Mouse (Mus musculus) cerebellum, postnatal 25 days (tissue): Measurements from ENCODE around the gene Ptgds.

Experiments
- DNase-seq, 2 experiments: peaks; one replicate each; pipeline ENCODE4 v3.0.0; 2021; ENCODE audit warnings: mixed read lengths in 2 of 2

Gene Ptgds

DNA sequence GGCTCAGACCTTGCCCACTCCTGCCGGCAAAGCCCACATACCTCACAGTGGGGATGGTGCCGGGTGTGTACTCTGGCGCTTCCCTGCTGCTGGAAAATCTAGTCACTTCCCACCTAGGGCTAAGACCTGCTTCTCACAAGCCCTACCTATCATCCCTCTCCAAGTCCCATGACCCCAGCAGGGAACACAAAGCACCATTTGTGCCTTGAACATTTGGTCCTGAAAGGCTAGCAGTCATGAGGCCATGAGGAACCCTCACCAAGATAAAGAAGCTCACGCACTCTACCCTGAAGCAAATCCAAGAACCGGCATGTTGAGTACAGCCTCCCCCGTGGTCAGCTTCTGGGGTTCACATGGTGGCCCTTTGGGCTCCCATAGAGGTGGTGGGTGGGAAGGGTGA, at the start of gene Ptgds:
Gene Ptgds, minus strand, starts transcription at position 78 of the 400 bp plus-strand sequence.
- peak in 1 of 2 experiments; percentile 33 for DNase-seq

DNA sequence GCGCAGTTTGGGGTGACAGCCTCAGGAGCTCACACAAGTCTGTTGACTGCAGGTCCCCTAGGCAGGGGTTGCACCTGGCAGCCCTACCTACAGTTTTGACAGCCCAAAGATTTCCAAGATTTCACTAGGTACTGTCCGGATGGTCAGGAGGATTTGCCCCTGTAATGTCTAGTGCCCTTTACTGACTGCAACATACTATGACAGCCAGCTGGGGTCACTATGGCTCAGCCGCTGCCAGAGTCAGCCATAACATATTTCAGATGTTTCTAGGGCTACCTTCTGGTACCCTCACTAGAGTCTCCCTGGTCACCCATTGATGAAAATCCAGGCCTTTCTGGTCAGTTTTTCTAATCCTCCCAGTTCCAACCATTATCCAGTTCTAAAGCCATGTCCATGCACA, 40.1 kb upstream of the Ptgds start:
- no peak for DNase-seq

DNA sequence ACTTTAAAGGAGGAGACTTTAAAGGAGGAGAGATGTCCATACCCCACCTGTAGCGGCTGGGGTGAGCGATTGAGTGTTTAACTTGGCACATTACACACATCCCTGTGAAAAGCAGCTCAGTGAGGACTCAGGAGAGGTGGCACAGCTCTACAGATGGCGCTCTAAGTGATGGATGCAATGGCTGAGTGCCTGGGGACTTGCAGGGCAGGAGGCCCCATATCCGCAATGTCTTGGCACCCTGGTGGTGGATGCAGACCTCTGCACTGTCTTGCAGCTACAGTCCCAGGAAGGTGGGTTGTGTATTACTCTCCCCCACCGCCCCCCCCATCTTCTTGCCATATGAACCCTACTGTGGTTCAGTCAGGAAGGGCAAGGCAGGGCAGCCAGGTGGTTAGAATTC, 37.1 kb upstream of the Ptgds start:
- peak in 1 of 2 experiments; percentile 45 for DNase-seq

DNA sequence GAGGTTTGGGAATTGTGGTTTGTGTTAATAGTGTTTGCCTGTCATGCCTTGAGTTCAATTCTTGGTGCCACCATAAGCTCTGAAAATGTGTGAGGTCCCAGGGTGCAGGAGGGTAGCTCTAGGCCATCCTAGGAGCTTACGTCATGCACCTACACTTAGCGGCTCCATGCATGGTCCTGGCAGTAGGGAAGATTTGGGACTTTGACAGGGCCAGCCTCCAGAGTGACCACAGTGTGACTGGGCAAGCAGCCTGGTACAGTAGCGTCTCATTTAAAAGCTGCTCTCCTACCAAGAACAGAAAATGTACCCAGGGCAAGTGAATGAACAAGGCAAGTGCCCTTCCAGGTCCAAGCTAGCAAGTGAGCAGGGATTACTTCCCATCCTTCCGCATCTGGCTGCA, 36.0 kb upstream of the Ptgds start:
- peak; percentile 61 for DNase-seq

DNA sequence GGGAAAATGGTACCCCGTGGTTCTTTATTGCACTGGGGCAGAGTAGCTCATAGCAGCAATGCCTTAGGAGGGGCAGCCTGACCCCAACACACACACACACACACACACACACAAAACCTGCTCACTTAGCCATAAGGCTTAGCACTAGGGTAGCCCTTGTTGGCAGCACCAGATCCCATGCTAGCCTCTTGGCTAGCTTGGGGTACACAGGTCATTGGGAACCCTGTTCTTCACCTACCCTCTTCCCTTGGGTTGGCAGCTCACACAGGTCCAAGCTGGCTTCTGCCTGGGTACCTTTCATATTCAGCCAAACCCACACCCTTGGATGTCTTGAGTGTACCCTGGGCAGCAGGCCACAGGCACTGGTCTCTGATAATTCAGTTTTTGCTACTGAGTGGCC, 35.2 kb upstream of the Ptgds start:
- peak in 1 of 2 experiments; percentile 19 for DNase-seq

DNA sequence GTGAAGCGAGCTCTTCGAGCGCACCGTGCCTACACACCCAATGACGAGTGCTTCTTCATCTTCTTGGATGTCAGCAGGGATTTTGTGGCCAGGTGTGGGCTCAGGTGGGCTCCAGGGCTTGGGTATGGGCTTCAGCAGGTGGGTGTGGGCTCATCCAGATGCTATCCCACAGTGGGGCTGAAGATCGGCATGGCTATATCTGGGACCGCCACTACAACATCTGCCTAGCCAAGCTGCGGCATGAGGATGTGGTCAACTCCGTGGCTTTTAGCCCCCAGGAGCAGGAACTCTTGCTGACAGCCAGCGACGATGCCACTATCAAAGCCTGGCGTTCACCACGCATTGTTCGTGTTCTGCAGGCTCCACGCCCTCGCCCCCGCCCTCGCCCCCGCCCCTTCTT, 34.7 kb upstream of the Ptgds start:
- DNase-seq = no peak

DNA sequence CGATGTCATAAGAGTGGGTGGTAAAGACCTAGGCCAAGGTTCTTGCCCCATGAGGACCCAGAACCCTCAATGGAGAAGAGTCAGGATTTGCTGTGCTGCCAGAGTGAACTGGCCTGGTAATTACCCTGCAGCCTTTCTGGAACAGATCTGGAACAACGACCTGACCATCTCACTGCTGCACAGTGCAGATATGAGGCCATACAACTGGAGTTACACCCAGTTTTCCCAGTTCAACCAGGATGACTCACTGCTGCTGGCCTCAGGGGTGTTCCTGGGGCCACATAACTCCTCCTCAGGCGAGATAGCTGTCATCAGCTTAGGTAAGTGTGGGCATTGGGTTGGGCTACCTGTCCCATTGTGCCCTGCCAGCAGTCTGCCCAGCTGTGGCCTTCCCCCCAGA, 32.9 kb upstream of the Ptgds start:
- DNase-seq = no peak

DNA sequence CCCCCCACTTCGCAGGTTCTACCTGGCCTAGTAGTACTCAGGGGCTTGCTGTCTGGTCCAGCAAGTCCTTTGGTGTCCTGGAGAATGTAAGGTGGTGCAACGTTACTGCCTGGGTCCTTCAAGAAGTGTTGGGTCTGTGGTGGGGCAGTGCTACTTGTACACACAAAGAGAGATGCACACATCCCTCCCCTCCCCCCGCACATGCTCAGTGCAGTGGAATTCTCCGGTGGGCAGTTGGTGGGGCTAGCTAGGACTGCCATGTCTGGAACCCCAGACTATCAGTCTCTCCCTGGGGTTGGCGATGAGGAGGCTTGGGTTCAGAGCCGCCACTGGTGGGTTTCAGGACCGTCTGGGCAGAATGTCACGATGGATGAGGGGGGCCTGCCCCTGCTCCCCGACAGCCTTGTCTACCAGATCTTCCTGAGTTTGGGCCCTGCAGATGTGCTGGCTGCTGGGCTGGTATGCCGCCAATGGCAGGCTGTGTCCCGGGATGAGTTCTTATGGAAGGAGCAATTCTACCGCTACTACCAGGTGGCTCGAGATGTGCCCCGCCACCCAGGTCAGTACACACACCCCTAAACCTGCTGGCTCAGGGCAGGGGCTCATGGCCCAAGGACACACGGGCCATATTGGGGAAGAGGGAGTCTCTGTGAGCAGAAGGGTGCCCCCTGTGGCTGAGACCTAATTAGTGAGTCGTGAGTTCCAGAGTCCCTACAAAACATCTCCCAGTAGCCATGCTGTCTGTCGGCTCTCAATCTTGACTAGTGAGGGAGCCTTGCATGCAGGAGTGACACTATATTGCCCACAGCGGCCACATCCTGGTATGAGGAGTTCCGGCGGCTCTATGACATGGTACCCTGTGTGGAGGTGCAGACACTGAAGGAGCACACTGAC, 32.0 kb upstream of the Ptgds start, which contains the start of gene C8g:
Gene C8g, minus strand, starts transcription at position 127 of the 894 bp plus-strand sequence.
- peak; percentile 42 to 66 for DNase-seq

DNA sequence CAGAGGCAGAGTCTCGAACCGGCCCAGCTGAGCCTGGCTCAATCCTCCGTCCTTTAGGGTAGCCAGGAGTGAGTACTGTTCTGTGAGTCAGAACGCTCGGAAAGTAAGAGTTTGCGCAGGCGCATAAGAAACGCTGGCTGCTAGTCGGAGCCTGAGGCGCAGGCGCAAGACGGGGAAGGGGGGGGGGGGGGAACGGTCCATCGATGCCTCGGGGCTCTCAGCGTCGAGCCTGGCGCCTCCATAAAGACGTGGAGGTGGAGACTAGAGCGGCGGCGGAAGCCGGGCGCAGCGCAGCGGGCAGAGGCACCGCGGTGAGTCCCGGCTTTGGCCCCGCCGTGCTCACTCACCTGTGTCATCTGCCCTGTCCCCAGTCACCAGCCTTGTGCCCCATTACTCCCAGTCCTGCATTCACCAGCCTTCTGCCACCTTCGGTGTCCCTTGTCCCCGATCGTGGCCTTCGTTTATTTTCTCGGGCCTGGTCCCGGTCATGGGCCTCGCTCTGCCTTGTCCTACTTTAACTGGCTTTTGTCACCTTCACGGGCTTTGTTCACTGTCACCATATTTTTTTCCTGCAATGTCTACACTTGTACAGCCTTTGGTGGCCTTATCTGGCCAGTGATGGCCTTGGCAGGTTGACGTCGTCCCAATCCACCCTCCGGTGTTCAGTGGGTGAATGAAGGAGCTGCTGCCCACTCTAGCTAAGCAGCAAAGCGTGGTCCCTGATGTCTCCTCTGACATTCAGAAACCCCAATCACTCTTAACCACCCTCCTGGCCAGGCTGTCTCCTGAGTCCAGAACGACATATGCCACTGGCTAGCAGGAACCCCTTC, 30.9 kb upstream of the Ptgds start, which contains the start of gene Fbxw5:
Gene Fbxw5, plus strand, starts transcription at position 175 of the 830 bp plus-strand sequence.
- peak; percentile 90 to 91 for DNase-seq

DNA sequence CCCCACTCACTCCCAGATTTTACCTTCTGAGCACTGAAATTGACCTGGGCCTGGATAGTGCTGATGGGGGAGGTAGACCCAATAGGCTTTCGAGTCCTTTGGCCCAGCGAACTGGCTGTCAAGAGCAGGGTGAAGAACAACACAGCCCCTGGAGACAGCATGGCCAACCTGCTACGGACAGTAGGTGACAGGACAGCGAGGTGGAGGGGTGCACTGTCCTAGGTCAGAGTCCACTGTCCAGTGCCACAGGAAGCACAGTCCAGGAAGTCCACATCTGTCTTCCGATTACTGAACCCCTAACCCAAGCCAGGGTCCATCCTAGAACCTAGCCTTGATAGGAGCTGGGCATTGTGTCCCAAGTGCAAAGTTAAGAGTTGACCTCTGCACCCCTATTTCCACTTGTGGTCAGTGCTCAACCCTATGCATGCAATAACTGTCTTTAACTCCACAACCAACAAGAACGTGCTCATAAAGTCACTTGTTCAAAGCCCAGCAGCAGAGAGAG, 30.3 kb upstream of the Ptgds start:
- DNase-seq = peak; percentile 29 to 38

DNA sequence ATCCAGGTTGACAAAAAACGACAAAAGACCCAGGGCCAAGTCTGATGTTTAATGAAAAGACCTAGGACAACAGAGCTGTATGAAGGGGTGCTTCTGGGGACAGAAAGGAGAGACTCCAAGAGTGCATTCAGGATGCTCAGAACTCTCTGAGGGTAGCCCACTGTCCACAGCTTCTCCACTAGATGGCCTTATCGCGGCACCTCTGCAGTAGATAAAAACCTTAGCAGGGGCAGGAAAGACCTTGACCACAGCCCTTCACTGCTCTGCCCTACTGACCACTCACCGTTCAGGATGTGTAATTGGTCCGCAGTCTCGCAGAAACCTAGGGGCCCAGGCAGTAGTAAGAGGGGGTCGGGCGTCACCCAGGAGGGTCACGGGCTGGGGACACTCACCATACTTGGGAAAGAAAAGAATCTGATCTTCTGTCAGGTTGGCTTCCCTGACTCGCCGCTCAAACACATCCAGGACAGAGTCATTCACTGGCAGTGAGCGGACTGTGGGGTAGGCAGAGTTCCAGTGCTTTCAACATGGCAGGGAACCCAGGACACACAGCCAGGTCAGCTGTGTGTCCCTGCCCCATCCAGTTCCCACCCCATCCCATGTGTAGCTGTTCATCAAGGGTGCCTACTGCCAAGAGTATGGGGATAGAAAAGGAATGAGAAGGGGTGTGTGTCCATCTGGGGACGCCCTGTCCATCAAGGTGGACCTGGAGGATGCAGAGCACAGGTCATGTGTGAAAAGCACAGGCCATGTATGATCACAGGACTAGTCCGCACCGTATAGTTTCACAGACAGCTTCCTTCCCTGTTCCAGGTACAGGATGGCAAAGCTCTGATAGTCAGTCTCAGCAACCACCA, 29.0 kb upstream of the Ptgds start:
- DNase-seq = peak in 1 of 2 experiments; percentile 12

DNA sequence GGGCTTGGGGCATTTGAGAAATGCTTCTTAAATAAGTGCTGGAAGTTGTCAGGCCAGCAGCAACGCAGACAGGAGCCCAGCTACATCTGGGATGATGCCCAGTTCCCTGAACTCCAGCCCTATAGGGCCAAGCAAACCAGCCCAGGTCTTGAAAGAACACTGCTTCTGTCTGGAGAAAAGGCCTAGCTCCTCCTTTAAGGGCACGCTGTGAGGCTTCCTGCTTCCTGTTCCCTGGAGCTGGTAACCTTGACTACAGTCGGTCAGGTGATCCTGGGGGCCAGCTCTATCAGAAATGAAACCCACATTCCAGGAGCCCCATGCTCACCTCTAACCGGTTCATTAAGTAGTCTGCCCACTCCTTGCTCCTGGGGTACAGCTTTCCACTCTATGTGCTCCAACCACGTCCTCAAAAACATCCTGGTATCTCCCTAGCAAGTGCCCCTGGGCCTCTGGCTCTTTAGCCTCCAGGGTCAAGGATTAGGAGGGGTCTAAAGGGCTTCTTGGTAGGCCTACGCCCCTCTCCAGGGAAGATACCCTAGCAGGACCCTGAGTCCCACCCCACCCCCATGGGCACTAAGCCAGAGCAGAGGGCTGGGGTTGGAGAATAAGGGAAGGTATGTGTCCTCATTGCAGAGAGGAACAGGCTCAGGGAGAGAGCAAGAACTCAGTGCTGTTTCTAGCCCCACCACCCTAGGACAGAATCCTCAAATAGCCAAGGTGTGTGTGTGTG, 28.2 kb upstream of the Ptgds start:
- peak in 1 of 2 experiments; percentile 39 for DNase-seq

DNA sequence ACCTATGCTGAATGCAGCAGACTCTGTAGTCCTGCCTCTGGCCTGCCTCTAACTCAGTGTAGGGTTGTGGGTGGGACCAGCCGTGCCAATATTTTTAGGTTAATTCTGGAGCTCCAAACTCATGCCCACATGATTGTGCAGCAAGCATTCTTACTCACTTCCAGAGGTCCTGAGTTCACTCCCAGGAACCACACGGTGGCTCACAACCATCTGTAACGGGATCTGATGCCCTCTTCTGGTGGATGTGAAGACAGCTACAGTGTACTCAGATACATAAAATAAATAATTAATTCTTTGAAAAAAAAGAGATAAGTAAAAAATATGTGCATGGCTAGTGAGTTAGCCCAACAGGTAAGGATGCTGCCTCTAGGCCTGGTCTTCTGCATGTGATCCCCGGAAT, 26.6 kb upstream of the Ptgds start:
- DNase-seq = peak; percentile 48 to 67

DNA sequence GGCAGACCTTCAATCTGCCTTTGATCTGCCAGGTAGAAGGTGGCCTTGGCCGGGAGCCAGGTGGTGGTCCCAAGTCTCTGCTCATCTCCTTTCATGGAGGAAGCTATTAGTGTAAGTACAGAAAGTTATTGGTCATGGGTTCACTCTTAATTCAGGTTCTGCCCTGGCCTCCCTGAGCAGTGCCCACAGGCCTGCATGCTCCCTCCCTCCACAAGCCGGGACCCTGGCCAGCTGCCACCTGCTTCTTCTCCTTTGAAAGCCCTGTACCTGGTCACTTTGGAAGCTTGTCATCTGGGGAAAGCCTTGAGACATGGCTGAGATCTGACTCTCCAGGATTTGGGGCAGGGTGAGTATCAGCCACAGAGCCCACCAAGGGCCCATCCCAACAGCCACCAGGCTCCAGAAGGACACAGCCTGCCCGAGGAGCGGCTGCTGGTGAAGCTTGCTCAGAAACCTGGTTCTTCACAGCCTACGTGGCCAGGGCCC, 23.7 kb upstream of the Ptgds start, which contains the start of gene Lcn12:
Gene Lcn12, minus strand, starts transcription at position 436 of the 486 bp plus-strand sequence.
- peak; percentile 85 to 92 for DNase-seq

DNA sequence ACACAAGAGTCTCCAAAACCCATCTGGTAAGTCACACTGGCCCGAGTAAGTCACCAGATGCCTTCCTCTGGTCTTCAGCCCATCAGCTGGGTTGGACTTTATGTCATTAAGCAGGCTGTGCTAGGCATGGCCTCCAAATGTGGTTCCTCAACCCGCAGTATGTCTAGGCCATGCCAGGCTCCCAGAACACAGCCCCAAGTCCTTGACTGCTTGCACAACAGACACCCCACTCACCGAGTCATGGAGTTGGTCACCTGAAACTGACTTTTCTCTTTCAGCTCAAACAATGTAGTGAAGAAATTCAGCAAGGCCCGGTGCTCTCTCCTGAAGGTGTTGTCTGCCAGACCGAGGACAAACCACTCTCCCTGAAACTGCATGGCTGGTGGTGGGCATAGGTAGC, 23.1 kb upstream of the Ptgds start:
- DNase-seq = peak in 1 of 2 experiments; percentile 24

DNA sequence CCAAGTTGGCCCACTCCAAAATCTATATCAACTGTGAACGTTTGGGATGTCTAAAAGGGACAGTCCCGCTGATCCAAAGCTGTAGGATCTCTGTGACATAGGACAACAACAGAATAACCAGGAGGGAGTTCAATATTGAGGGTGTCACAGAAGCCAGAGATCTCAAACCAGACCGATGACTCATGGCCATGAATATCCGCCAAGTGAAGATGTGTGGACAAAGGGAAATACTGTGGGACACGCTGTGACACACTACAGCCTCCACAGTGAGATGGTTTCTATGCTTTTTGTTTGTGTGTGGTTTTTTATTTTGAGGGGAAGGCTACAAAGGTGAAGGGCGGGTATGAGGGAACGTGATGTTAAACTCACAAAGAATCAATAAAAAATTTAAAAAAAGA, 18.8 kb upstream of the Ptgds start:
- peak; percentile 64 to 75 for DNase-seq

DNA sequence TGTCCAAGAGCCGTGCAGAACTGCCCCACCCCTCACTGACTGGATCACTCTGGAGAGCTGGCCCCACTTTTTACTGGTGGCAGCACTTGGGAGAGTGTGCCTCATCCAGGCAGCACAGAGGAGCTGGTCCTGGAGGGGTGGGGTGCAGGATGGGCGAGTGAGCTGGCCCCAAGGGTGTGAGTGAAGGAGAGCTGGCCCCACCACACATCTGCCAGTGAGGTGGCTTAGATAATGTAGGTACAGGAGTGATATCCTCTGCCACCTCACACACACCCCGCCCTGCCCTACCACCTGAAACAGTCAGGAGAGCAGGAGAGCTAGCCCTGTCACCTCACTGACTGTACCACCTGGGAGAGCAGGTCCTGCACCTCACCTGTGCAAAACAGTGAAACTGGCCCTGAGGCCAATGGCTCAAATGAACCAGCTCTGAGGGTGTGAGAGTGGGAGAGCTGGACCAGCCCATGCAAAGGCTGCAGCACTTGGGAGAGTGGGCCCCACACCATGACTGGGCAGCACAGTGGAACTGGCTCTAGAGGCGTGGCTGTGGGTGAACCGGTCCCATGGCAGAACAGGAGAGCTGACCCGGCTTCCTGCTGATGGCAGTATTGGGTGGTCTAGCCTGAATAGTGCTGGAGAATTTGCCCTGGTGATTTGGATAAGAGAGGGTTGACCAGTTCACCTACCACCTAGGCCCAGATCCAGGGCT, 18.3 kb upstream of the Ptgds start:
- DNase-seq = no peak

DNA sequence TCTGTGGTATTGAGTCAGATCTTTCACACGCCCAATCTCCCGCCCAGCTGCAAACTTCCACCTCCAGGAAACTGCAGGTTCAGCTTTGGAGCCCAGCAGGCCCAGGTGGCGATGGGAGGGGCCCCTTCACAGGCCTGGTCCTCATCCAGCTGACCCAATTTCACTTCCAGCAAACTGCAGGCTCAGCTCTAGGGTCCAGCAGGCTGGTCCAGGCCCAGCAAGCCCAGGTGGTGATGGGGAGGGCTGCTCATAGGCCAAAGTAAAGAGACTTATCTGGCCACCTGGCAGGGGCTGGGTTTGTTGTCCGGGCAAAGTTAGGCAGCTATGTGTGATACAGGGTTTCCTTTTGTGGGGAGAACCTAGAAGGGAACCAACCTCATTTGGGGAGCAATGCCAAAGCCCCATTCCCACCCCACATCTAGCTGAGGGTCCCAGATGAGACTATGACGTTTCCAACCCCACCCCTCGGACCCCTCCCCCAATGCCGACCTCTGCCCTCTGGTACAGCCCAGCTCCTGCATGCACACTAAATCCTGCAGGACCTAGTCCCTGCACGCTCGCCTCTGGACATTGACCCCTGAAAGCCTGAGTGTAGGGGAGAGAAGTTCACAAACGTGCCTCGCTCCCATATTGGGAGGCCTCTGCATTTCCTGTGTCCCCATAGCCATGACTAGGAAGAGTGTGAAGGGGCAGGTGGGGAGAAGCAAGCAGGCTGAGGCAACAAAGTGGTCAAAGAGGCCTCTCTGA, 15.2 kb upstream of the Ptgds start:
- DNase-seq = peak; percentile 96 to 97

DNA sequence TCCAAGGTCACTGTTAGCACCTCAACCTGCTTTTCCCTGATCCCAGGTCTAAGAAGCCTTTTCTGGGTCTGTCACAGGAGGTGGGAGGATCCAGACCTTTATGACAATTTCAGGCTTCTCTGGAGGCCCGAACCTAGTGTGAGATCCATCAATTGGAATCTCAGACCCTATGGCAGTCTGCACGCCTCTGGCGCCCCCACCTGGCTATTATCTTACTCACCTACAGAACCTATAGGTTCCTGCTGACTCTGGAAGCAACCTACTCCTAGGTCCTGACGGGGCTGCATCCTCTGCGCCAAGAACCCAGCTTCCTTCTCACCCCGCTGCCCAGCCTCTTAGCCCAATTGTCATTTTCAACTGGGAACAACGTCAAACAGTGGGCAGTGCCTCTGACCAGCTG, 13.1 kb upstream of the Ptgds start:
- peak; percentile 69 to 82 for DNase-seq

DNA sequence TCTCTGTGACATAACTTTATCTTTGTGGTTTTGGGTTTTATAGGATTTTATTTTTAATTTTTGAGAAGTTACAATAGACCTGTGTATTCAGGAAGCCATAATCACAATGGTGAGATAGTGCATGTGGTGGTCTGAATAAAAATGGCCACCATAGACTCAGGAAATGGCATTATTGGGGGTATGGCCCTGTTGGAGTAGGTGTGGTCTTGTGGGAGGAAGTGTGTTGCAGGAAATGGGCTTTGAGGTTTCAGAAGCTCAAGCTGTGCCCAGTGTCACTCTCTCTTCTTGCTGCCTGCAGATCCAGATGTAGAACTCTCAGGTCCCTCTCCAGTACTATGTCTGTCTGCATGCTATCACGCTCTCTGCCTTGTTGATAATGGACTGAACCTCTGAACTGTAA, 10.7 kb upstream of the Ptgds start:
- no peak for DNase-seq
